Mouse (Mus musculus) erythroid progenitor cell, adult 5-6 weeks (primary cell): Measurements from ENCODE around the gene Kcnab3. TPM values are rescaled to one million over a fixed set of nuclear protein-coding genes. Genes with fewer than 3 reads are reported as not detected.
"Not testable (repeated sequence)": the region's sequence is repeated elsewhere in the genome, so short reads cannot be mapped to it uniquely, and the experiment has no call there.

Source experiments
- ATAC-seq: replicated peaks from 2 replicates; pipeline ENCODE4 v1.8.0; 2016; ENCODE audit warnings: moderate number of reproducible peaks, mild to moderate bottlenecking, moderate TSS enrichment, inconsistent platforms; ENCODE audit not compliant: poor library complexity, low FRiP score, severe bottlenecking
- total RNA-seq, 2 experiments: library from RNA; stranded (forward) in 1 of 2; stranded (reverse) in 1 of 2; fragments of 150-400 nt in 1 of 2; fragments of 186-747, 209-891 nt in 1 of 2; gene quantifications; 2 replicates each; pipeline versions ENCODE4 v1.2.3 to v1.2.4; 2015 to 2017; ENCODE audit warnings: low replicate concordance in 2 of 2

The Kcnab3 gene
- total RNA-seq (2015; ENCODE audit: low replicate concordance): not detected in 2 replicates
- total RNA-seq (2017; ENCODE audit: low replicate concordance): not detected in 2 replicates

DNA sequence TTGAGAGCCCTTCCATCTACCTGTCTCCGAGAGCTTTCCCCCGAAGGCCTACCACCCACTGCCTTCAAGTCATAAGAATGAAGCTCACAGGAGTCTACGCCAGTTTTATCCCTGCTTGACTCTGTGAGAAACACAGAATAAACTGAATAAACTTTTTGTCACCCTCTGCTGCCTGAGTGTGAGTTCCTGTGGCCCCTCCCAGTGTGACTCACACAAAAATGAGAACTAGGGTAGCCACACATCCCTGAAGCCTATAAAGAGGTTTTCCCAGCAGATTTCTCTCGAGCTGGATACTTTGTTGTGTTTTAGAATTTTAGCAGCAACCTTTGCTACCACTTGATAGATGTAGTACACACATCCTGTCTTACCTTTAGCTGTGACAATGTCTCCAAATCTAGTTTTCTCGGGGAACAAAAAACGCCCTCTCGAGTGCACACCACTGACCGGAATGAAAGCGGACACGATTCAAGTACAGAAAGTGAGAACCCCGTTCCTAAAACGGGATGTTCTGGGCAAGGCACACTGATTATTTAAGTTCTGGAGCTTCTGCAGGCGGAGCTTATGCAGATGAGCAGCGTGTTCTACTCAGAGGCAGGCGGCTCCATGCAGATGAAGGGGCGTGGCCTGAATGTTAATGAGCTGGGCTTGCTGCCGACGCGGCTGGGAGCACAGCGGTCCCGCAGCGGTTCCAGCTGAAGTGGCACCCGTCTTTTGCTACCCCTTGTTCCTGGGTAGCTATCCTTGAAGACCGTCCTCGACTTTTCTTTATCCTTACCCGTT, at the start of gene Kcnab3:
Gene Kcnab3 (plus strand): TSS at position 631 of the 780 bp plus-strand sequence.
- peak; percentile 77 for ATAC-seq

DNA sequence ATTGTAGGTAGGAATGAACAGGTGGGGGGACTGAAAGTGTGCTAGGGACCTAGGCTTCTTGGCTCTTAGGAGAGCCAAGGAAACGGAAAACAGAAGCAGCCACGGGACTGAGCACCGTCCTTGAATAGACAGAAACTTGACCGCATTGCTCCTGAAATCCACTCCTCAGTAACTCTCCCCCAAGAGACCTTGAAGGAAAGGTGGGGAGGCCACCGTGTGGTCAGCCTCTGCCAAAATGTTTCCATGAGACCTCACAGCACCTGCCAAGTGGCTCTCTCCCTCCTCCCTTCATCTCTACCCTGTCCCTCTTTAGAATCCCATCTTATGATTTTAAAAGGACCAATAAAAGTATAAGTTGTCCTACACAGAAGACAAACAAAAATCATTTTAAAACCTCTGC, 48.8 kb upstream of the Kcnab3 start:
- ATAC-seq: no peak

DNA sequence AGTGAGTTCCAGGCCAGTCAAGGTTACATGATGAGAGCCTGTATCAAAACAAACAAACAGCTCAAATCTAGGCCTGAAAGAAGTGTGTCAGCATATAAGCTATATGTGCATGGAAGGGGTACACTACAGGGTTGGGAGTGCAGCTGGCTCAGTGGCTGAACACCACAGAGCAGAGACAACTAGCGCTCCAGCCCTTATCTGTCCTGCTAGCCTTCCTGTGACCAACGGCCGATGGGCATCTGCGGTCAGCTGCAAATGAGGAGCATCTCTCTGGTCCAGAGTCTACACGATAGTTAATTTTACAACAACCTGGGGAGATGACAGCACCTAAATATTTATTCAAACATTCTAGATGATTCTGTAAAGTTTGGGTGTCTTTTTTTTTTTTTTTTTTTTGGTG, 34.9 kb upstream of the Kcnab3 start:
- no peak for ATAC-seq

DNA sequence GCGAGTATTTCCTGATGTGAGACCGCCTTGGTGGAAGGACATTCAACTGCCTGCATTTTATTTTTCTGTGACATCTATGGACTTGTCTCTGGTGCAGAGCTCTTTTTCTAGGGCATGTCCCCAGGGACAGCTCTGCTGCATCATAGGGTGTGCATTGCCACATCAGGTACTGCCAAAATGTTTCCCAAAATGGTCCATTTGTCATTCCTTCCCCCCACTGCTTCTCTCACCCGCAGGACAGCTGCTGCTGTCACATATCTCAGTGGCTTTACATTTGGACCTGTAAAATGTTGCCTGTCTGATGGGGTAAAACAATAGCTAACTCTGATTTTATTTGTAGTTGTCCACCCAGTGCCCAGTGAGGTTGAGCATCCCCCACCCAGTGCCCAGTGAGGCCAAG, 30.8 kb upstream of the Kcnab3 start:
- ATAC-seq: no peak

DNA sequence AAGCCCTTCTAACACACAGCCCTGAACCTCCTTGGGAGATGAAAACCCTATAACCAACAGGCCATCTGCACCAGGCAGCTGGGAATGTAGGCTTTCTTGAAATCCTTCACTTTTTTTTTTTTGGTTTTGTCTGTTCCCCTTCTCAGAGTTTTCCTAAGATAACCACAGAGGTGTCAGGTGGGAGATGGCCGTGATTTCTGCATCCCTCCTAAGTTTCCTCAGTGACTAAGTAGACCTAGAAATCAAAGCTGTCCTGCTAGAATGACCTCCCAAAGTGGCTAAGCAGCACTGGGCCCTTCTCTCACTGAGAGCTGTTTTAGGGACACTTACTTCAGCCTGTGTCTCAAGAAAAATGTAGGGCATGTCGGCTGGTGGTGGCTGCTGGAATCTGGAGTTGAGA, 28.3 kb upstream of the Kcnab3 start:
- no peak for ATAC-seq

DNA sequence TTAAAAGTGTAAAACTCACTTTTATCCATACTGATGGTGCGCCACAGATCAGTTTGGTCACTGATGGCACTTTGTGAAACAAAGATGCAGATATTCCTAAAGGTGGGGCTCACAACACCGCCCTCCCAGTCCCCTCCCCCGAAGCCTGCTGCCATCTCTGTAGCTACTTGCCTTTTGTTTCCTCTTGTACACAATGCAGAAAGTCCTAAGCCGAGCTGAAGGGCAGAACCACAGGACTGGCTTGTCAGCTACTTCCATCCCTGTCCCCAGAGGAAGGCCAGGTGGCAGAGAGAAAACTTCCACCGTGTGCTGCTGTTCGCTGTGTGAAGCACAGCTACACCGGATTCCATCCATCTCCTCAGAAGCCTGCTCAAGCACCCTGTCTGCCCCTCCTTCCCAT, 27.8 kb upstream of the Kcnab3 start:
- no peak for ATAC-seq

DNA sequence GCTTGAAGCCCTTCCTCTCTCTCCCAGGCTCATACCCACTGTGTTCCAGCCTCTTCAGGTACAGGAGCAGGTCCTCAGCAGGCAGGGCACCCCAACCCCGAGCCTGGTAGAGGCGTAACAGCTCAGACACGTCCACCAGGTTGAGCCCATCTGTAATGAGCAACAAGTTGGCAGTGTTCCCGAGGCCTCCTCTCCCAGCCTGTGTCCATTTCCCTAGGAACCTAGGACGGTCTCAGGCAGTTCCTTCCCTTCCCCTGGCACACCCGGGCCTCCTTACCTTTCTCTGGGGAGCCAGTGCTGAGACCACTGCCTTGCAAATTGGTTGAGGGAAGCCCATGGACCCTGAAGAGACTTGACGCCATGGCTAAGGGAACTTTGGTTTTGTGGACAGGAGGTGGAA, 23.2 kb upstream of the Kcnab3 start:
- no peak for ATAC-seq

DNA sequence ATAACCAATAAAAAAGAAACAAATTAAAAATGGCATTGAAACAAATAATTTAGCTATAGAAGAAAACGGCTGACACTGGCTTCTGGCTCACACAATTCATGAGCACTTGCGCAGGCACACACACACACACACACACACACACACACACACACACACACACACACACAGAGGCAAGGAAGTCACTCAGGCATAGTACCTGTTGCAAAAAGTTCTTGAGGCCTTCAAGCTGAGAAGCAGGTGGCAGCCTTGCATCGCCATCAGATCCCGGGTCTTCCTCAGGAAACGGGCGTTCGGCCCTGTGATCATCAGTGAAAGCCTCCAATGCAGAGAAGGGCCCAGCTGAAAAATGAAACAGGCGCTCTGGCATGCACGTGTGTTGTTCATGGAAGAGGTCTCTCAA, 20.8 kb upstream of the Kcnab3 start:
- ATAC-seq: no peak

DNA sequence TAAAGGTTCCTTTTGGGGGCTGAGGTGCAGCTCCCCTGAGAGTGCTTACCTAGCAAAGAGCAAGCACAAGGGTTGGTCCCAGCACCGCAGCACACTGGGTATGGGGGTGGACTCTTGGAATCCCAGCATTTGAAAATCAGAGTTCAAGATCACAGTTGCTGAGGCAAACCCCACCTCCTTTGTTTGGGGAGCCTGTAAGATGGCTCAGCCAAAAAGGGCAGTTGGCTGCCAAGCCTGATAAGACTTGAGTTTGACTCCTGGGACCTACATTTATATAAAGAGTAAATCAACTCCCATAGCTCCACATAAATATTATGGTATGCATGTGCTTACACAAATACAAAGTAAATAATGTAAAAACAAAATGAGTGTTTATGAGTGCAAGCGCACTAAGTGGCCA, 20.0 kb upstream of the Kcnab3 start:
- ATAC-seq: no peak

DNA sequence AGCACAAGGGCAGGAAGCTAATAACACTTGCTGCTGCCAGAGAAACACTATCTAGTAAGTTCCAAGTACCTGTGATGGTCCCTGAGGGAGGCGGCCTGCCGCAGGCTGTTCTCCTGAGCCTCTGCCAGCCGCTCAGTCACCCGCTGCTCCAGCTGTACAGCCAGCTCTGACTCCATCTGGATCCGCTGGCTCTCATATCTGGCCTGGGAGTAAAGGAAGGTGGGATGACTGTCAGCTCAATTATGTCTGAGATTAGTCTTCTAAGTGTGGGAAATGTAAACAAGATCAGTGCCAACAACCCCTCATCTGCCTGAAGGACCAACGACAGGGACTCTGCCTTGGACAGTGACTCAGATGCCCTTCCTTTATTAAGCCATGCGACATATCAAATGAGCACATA, 14.8 kb upstream of the Kcnab3 start:
- no peak for ATAC-seq

DNA sequence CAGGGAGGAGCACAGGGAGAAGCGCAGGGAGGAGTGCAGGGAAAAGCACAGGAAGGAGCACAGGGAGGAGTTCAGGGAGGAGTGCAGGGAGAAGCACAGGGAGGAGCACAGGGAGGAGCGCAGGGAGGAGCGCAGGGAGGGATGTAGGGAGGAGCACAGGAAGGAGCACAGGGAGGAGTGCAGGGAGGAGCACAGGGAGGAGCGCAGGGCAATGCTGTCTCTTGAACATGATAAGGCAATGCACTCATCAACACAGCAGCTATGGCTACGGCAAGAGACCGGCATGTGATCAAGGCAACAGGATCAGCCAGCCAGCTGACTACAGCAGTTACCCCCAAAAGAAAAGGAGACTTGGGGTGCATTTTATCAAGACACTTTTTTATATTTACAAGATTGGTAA, 9.7 kb upstream of the Kcnab3 start:
- peak; percentile 70 for ATAC-seq

DNA sequence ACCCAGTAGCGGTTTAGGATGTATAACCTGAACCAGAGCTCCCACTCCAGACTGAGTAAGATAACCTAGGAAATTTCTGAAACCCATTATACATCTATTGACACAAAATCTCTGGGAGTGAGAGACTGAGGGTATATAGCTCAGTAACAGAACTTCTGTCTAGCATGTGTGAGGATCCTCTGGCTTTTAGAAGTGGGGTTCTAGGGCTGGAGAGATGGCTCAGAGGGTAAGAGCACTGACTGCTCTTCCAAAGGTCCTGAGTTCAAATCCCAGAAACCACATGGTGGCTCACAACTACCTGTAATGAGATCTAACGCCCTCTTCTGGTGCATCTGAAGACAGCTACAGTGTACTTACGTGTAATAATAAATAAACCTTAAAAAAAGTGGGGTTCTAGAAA, 8.1 kb upstream of the Kcnab3 start:
- ATAC-seq: not testable (repeated sequence)

DNA sequence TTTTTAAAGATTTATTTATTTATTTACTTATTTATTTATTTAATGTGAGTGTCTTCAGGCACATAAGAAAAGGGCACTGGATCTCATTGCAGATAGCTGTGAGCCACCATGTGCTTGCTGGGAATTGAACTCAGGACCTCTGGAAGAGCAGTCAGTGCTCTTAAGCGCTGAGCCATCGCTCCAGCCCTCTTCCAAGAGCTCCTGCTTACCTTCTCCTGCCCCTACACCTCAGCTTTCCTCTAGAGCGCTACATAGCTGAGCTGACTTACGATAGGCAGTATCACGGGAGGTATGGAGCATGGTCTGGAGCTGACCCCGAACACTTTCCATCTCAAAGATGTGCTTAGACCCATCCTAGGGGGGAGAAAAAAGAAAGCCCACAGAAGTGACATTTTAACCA, 4.5 kb upstream of the Kcnab3 start:
- no peak for ATAC-seq

DNA sequence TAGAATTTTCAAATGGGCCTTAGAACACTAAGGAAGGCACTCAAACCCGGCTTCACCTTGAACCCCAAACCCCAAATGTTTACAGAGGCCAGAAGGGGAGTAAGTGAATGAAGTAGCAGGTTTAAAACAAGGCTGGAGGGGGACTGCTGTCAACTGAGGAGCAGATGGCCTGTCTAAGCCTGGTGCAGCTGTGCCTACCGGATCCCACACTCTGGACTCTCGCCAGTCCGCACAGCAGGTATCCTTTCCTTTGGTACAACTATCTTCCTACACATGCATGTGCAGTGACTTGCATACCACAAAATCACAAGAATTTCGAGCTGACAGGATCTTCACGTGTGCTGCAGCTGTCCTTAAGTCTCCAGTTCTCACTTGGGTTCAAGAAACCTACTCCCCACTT, 4.0 kb upstream of the Kcnab3 start:
- ATAC-seq: no peak

DNA sequence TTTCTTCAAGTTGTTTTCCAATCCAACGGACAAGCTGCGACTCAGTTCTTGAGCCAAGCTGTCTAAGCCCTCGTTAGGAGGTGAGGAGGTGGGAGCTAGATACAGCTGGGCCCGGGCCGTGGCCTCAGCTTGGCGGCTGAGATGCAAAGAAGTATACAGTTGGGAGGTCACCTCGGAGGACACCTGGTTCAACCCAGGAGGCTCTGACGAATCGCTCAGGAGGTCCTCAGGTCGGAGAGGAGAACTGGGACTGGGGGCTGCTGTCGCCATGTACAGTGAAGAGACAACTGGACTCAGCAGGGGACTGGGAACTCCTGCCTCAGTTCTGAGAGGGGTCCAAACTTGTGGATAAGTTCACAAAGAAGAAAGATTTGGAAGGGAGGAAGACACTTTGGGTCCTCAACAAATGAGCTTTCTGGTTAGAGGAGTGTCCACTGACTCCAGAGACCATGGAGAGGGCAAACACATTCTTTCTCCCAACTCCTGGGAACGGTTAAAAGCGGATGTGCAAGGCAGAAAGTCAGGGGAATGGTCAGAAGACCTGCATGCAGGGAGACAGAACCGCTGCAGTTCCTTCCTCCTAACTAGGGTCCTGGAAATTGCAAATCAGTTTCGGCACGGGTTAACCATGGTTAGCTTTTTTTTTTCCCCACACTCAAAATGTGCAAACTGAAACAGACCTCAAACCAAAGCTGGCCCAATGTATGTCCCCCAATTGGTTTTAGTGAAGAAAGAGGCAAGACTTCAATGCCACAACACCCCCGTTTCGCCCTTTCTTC, 3.2 kb upstream of the Kcnab3 start:
- ATAC-seq: 0 out of 2 replicates have a peak, but pooled peaks have one; percentile 0

DNA sequence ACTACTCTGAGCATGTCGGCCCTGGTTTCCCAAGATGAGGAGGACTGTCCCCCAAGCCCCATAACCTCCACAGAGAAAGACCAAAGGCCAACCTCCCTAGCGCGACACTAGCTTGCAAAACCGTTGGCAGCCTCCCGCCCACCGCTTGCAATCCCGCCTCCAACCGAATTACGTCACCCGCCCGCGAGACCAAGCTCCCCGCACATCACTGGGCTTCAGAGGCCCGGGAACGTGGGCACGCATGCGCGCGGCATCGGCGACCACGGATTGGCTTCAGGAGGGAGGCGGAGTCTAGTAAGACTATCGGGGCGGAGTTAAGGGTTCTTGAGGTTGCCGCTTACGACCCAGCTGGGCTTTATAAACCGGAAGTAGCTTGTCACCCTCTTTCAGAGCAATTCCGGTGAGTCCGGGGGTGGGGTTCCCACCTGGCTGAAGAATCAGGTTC, 2.4 kb upstream of the Kcnab3 start, which contains the start of the genes Cntrob and Trappc1:
Gene Cntrob (minus strand): TSS at position 109 of the 445 bp plus-strand sequence.
Gene Trappc1 (plus strand): TSS at position 314 of the 445 bp plus-strand sequence.
- peak; percentile 89 for ATAC-seq

DNA sequence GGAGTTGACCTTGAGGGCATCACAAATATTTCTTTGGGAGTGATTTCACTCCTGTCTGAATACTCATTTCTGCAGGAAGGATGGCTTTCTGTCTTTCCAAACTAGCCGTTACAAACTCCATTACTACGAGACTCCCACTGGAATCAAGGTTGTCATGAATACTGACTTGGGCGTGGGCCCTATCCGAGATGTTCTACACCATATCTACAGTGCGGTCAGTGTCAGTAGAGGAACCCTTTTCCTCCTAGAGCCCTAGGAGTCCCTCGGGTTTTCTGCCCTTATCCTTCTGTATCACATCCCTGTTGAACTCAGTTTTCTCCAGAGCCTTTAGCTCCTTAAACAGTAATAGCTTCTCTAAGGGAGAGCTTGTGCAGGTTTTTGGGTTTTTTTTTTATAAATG, 1.3 kb upstream of the Kcnab3 start:
- ATAC-seq: no peak

DNA sequence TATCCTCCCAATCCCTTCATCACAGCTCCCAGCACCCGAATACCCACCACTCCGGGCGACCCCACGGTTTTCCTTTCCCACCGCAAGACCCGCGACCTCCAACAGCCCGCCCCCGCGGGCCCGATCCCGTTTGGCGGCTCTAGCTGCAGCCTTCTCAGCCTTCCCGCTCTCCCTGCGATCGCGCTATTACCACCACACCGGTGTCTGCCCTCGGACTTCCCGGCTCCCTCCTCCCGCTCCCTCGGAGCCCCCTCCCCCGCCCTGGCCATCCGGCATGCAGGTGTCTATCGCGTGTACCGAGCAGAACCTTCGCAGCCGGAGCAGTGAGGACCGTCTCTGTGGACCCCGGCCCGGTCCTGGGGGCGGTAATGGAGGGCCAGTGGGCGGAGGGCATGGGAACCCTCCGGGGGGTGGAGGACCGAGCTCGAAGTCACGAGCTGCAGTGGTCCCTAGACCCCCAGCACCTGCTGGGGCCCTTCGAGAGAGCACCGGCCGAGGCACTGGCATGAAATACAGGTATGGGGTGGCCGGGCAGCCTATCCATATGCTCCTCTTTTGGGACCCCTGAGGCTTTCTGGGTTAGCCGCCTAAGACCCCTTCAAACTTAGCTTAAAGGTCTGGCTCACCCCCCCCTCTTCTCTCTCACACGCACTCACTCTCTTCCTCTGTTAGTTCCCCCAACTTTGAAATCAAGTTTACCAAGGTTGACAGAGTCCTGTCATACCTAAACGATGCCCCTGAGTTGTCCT, 524 bp downstream of the Kcnab3 start:
- ATAC-seq: no peak

DNA sequence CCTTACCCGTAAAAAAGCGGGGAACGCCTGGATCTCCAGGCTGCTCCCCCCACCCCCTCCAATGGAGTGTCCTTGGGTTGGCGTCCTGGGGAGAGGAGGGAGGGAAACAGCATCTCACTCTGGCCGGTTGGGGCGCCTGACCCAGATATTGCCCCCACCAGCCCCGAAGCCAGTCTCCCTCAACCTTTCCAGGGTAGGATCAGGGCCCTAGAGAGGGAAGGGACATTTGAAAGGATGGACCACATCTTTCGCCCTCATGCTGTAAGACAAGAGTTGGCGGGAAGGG, 1.0 kb downstream of the Kcnab3 start:
- ATAC-seq: no peak

DNA sequence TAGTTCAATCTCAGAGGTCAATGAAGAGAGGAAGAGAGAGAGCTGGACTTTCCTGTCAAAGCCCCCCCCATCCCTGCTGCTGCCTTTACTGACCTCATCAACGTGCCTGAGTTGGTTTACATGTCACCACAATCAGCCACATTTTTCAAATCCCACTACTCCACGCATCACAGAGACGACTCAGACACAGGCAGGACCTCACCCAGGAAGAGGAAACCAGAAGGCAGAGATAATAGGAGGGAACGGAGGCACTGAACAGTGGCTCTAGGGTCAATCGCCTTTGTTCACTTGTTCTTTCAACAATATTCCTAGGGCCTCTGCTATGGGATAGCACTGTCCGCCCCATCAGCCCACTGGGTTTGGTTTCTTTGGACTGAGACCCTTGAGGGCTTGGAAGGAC, 1.6 kb downstream of the Kcnab3 start:
- no peak for ATAC-seq
